Mouse (Mus musculus): ENCODE data around the gene Il1rap.
A peak's percentile ranks its signal among the peaks of the same experiment; 100 is the strongest.

Il1rap gene

DNA sequence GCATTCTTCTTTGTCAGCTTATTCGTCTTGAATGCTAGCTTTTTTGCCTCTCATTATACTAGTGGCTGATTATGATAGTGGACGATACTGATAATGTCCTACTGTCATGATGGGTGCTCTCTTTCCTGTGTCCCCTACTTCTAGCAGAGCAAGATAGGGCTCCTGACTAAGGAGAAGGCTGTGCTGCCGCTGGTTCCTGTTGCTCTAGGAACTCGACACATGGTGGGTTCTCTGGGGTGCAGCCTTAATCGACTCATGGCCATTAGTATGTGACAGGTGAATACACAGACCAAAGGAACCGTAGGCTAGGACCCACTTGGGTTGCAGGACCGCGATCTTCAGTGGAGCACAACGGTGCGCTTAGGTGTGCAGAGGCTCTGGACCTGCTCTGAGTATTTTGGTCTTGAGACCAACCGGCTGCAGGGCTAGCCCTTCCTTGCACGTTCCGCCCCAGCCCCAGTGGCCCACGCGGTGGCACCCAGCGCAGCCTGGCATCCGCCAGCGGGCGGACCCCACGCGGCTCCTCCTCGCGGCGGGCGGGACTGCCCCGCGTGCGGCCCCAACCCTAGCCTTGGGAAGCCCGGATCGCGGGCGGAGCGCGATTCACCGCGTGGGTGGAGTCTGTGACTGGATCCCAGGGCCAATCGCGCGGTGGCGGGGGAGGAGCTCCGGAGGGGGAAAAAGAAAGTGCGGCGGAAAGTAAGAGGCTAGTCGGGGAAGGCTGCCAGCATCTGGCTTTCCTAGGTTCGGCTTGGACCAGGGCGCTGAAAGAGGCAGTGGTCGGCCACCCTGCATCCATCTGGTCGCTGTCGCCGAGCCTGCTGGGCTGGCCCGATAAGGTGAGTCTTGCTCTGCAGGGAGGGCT lies at the start of gene Il1rap:
Gene Il1rap (plus strand): TSS at position 657 of the 865 bp plus-strand sequence.
- DNase-seq = peak; percentile 98

DNA sequence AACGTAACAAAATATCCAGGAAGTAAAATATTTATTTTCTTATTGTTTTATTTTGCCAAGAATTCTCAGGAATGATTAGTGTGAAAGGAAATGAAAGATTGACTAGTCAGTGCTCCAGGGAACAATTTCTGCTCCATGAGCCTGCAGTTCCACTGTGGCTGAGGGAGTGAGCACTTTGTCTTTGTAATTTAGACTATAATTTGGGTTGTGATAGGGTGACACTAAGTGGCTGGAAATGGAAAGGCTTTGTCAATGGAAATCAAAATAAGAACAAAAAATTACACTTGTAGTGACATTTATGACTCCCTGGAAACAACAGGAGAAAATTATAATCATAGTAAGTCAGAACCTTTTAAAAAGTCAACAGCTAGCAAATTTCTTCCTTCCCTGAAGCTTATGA lies 49.2 kb upstream of the Il1rap start:
- no peak for DNase-seq

DNA sequence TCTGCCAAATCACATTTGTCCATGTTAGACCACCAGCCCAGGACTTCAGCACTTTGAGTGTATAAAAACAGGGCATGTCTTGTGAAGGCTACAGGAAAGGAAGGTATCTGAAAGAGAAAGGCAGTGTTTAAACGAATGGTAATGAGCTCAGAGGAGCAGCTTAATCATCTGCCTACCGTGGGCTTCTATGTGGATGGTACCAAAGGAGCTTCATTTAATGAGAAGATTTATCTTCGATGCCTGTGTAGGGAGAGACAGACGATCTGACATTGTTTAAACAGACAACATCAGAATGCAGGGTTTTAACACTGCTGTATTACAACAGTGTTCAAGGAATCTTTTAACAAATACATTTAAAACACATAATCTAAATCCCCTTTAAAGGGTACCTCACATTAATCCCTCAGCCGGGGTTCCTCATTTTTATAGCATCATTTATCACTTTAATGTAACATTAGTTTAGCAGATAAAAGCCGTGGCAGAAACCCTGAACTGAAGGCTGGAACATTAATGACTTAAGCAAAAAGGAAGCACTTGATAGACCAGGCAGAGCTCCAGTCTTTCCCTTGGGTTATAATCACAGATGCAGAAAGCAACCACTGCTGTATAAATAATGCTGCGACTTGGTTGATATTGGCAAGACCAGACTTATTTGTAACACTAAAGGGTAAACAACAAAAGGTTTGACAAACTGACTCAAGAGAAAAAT lies 35.2 kb upstream of the Il1rap start:
- peak; percentile 2 for DNase-seq

DNA sequence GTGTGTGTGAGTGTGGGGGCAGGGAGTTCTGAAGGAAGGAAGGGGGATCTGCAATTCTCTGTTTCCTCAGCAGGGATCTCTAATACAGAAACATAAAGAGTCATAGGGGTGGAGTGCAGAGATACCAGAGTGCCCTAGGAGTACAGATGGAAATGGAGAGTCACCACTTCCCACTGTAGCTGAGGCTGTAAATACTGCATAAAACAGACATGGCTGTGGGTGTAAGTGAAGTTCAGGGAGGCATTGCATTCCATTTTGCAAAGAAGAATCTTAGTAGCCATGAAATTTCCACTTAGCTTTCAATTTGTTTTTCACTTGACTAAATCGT lies 34.7 kb upstream of the Il1rap start:
- no peak for DNase-seq

DNA sequence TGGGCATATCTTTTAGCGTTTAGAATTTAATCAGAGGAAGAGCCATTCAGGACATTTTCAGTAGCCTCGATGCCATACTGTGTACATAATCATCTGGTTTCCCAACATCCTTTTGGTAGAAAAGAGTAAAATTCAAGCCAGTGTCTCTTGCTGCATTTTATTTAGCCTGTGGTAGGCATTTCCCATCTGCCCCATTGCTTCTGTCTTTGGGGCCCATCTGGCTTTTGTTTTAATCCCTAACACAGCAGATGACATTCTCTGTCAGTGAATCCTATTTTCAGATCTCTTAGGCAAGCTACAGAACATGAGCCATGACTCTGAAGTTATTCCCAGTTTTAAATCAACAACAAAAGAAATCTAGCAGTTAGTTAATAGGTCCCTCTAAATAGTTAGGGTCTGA lies 32.3 kb upstream of the Il1rap start:
- DNase-seq = no peak

DNA sequence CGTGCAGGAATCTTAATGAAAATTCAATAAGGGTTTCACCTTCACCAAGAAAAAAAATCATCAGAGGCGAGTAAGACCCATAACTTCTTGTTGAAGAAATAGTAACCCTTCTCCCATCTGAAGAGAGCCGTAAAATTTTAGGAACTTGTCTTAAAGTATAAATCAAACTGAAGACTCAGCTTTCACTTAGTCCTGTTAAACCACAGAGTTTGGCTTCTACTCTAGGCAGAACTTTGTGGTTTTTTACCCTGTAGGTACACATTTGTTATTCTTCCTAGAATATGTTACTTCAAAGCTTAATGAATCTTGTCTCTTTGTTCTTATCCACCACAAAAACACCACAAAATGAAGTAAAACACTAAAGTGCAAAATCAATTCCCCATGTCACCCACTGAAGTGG lies 29.3 kb upstream of the Il1rap start:
- DNase-seq = no peak

DNA sequence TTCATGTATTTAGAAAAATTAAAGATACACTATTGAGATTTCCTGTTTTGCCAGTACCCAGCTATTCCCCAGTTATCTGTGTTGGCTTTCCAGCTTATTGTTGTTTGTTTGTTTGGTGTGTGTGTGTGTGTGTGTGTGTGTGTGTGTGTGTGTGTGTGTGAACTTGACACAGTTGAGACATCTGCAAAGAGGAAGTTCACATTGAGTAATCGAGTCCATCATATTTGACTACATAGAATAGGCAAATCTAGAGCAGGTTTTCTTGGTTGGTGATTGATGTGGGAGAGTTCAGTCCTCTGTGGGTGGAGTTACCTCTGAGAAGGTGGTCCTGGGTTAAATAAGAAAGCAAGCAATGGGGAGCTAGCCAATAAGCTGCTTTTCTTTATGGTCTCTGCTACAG lies 22.7 kb upstream of the Il1rap start:
- DNase-seq = no peak

DNA sequence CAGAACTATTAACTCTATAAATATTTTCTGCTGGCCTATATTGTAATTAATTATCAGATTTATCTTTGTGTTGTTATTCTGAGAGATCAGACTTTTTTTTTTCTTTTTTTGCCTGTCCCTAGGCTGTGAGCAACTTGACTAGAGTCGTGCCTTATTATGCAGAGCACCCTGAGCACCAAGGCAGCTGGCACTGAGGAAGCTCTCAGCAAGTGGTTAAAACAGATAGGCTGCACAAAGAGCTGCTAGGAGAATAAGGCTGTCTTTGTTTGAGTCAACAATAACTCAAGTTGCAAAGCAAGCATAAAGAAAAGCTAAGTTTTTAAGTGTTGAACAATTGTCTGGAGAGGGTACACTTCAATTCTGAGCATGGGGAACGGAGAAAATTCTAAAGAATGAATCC lies 19.8 kb upstream of the Il1rap start:
- no peak for DNase-seq

DNA sequence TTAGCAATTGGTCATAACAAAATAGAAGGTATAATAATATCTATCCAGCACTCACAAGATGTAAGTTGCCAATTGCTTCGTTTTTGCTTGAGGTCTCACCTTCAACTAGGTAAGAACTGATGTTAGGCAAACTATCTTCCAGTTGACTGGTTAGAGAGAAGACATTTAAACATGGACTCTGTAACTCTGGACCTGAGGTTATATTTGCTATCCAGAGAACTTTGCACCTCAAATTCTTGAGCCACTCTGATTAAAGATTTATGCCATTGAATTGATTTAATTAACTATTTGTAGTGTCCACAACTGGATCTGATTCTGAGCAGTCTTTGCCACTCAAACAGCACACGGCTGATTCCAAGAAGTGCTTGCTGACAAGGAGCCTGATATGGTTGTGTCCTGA lies 18.7 kb upstream of the Il1rap start:
- no peak for DNase-seq

DNA sequence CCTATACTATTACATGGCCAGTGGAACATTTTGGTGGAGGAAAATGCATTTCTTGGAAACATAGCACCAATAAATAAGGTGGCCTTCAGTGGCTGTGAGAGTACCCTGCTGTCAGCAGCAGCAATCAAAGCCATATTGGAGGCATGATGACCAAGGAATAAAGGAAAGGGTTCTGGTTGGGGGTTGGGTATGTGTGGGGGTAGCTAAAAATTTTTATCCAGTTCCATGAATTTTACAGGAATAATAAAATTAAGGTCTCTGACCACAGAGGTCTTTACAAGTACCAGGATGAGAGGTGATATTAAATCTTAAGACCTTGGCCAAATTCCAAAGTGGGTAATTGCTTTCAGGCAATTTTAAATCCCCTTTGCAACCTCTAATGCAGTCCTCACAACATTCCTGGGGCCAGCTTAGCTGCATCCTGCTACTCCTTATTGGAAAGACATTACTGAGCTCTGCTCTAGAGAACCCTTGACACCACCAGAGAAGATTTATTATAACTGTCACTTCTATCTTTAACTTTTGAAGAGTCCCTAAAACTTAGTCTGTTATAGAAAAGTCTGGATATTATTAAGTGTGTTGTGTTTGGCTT lies 12.0 kb upstream of the Il1rap start:
- no peak for DNase-seq

DNA sequence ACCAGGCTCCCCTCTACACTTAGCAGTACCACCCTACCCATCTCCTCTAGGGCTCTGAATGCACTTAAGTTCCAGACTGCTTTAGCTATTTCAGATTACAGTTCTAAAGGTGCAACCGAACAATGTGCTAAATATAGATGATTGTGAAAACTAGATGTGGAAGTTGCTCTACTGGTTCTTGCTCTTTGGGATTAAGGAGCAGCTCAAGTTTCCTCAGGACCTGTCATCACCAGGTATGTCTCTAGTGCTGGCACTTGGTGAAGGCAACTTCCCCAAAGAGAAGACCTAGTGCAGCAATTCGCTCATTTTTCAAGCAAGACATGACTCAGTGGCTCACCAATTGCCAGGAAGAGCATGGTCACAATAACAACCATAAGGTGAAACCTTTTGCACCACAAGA lies 9.7 kb upstream of the Il1rap start:
- DNase-seq = no peak

DNA sequence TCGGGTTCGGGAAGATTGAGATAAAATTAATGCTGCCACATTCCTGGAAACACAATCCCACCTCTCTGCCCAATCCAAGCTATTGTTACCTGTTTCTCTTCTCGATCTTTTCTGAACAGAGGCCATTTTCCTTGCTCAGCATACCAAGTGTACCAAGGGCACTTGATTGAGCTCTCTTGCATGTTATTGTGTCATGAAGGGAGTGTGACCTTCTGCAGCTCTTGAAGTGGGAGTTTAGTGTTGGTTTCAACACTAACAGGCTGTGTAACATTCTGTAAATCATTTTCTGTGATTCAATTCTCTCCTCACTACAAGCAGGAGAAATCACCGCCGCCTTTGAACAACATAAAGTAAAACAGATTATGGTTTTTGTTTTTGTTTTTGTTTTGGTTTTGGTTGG lies 7.3 kb upstream of the Il1rap start:
- DNase-seq = no peak

DNA sequence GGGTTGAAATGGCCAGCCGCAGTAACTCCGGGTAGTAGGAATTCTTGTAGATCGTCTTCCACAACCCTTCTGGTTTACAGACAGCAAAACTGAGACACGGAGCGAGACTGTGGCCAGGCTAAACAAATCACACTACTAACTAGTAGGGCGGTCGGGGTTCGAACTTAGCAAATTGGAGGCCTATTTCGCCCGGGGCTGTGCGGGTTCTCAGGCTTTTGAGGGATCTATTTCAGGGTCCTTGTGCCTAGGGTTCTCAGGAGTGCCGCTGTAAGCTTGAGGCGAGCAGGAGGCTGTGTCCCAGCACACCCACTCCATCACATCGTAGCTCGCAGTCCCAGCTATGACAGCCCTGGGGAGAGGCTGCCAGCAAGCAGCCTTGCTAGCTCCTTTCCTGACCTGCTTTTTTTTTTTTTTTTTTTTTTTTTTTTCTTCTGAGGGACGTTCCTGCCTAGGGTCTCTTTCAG lies 441 bp downstream of the Il1rap start:
- peak; percentile 50 for DNase-seq

DNA sequence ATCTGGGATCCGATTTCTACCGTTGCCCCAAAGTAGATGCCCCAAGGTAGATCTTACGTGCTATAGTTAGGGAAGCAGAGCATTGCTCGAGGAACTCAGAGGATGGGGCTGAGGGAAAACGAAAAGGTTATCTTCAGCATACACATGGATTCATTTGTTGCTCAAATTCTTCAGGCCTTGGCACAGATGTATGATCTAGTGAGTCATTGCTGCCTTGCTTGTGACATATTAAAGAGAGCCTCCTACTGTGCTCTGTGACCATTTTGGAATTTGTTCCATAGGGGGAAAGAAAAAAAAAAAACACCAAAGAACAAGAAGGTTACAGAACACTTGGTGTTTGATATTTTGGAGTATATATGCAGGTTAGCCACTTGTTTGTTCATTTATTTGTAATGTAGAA lies 4.3 kb downstream of the Il1rap start:
- DNase-seq = no peak

DNA sequence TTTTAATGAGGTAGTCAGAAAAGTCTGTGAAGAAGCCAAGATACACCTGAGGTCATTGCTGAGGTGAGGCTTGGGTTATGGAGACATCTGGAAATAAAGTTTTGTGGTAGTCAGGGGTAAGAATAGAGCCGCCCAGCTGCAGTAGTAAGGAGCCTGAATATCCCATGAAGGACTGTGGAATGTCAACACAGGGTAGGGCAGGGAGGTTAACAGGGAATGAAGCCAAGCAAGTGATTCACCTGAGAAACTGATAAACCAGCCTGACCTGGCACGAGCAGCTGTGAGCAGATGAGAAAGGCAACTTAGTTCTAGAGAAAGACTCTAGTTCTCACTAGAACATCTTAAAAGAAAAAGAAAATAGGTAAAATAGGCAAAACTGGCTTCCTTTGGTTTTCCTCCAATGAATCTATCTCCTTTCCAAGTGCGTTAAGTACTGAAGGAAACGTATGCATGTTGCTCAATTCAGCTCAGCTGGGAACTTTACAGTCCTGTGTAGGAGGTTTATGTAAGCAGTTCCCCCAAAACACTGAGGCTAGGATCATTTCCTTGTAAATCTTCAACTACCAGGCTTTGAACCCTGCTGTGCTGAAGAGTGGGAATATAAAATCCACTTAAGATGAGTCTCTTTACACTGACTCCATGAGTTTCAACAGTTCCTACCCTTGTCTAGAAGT lies 9.5 kb downstream of the Il1rap start:
- no peak for DNase-seq

DNA sequence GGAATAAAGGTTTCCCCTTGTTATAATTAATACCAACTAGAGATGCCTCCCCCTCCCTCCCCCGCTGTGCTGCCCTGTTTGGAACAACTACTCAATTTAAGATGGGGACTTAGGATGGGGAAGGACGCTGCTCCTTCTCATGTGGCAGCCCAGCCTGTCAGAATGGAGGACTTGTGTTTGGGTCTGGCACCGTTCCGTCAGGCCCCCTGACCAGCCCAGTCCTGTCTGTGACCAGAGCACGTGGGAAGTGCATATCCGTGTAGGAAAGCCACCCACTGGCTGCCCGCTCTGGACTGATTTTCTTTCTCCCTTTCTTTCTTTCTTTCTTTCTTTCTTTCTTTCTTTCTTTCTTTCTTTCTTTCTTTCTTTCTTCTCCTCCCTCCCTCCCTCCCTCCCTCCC lies 14.9 kb downstream of the Il1rap start:
- peak; percentile 15 for DNase-seq

DNA sequence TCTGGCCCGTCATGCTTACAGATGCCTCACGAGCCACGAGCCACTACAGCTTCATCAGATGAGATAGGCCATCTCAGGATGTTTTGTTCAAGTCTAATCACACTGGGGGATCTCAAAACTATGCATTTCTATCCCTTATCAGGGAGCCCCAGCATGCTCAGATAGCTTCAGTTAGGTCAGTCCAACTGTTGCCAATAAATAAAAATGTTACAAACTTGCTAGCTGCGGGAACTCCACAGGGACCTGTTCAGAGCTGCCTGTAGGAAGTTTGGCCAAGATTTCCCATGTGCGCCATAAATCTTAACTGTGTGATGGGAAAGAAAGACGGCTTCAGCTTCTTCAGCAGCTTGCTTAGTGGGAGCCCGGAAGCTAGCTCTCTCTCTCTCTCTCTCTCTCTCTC lies 15.8 kb downstream of the Il1rap start:
- peak; percentile 23 for DNase-seq

DNA sequence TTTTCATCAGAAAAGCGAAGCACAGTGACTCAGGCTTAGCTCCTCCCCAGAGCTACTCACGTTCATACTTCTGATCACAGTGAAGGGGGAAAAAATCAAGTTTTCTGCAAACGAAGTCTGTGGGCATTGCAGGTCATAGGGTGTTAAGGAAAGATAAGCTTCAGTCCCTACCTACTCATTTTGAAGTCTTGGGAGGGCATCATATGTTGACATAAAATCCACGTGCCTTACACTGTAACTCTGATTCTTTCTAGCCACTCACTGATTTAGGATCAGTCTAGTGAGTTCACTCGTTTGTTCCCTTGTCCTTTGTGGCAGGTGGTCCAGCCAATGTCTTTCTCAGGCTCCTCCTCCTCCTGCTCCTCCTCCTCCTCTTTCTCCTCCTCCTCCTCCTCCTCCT lies 17.1 kb downstream of the Il1rap start:
- no peak for DNase-seq

DNA sequence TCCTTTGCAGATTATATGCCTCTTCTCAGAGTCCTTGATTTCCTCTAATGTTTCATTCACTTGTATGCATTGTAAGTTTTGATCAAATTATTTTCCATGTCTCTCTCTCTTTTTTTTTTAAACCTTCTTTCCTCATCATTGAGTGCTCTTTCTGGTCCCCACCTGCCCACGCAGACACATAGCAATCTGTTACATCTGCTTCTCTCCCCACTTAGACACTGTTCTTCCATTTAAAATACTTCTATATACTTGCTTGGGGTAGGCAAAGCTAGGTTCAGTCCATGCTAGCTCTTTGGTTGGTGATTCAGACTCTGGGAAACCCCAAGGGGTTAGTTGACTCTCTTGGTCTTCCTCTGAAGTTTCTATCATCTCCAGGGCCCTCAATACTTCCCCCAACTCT lies 20.0 kb downstream of the Il1rap start:
- DNase-seq = no peak

DNA sequence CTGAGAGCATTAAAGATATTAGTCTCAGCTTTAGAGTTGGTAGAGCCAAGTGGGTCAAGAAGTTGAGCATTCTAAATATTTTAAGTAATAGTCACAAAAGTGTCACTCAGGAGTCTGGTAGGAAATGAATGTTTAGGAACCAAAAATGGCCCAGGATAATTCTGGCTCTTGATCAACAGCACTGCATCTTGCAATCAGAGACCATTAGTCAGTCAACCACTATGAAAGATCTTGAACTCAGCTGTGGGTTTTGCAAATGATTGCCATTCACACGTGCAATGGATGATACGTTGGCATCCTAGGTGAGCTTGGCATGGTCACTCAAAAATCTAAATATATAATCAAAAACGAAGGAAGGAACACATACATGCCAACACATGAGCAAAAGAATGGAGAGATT lies 23.1 kb downstream of the Il1rap start:
- no peak for DNase-seq

DNA sequence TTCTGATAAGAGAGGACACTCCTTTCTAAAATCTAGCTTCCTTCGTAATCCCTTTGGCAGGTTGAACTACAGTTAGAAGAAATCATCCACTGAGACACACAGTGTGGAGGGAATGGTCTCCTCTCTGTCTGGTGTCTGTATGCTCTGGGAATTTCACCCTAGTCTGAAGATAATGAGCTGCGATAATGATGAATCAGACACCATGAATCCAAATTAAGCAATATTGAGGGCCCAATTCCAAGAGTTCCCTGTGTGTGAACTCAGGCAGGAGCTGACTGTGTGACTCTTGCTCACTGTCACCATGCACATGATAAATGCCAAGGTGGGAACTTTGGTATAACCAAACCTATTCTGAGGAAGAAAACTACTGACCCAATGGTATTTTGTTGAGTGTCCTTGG lies 26.5 kb downstream of the Il1rap start:
- DNase-seq = no peak

DNA sequence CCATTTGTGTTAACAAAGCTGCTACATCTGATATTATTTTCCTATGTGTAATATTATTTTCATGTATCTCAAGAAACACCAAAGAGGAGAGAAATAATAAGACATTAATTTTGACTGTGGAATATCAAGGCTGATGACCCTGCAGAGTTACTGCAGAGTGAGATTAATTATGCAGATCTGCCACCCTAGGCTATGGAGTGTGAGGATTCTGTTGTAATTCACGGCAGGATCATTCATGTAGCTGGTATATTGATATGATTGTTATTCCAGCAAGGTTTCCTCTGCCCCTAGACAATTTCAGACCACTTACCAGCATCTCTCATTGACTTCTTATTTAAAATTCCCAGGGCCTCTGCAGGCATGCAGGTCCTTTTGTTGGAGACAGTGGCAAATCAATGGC lies 29.0 kb downstream of the Il1rap start:
- no peak for DNase-seq

DNA sequence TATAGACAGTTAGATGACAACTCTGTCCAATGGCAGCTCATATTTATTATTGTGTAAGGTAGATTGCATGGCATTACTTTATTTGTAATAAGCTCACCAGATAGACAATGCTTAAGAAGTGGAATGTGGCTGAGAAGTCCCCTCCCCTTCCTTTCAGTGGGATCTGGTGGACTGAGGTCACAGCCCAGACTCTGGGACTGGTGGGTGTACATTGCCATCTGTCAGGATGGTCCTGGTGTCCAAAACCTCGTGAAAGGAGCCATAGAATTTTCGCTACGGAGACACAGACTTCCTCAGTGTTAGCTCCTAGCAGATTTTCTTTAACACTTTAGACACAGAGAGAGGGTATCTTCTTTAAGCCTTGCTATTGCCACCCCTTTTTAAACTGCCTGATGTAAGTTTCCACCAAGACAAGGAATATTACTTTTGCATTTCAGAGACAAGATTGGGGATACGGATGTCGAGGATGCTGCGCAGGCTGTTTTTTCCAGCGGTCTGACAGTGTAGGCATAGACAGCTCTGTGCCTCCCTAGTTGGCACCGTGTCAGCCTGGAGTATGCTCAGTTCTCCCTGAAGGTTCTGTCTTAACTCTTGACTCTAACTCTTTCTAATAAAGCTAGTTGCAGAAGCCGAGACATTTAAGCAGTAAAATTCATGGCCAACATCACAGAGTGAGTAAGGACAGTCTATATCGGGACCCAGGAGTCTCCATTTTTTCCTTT lies 31.2 kb downstream of the Il1rap start:
- no peak for DNase-seq

Measured in lung, postnatal 10 days (tissue).